Mouse (Mus musculus) forebrain, embryonic 14.5 days (tissue): ENCODE results near the gene Tubgcp3. TPM values are rescaled to one million over a fixed set of nuclear protein-coding genes. Genes with fewer than 3 reads are reported as not detected.
A peak's percentile ranks its signal among the peaks of the same experiment; 100 is the strongest.

Experiments used
- ATAC-seq: fragments of 200-750 bp; cut with Nextera tagmentation; 2 replicates; pipeline ENCODE4 v1.8.0; 2017; ENCODE audit warnings: mild to moderate bottlenecking, moderate library complexity
- DNase-seq: peaks from one replicate; pipeline ENCODE4 v3.0.0-alpha.2; 2015; ENCODE audit warnings: low spot score
- H3K27ac ChIP-seq: fragments of 300-500 bp; sonication (generic); 2 replicates; pipeline ENCODE4 v1.5.1; 2014; ENCODE audit warnings: low read depth, mild to moderate bottlenecking, control low read depth, low read length, moderate library complexity
- H3K27me3 ChIP-seq: fragments of 300-500 bp; sonication (generic); replicated peaks from 2 replicates; pipeline ENCODE4 v1.6.1; 2014; ENCODE audit warnings: low read length, control low read depth, mixed read lengths; ENCODE audit not compliant: control insufficient read depth, insufficient read depth
- H3K36me3 ChIP-seq: fragments of 300-500 bp; sonication (generic); 2 replicates; pipeline ENCODE4 v1.6.1; 2014; ENCODE audit warnings: low read length, control low read depth; ENCODE audit not compliant: control insufficient read depth, insufficient read depth
- H3K4me1 ChIP-seq: fragments of 300-500 bp; sonication (generic); 2 replicates; pipeline ENCODE4 v1.6.1; 2014; ENCODE audit warnings: antibody characterized with exemption, low read length, control low read depth; ENCODE audit not compliant: control insufficient read depth, insufficient read depth
- H3K4me2 ChIP-seq: fragments of 300-500 bp; sonication (generic); 2 replicates; pipeline ENCODE4 v1.6.1; 2014; ENCODE audit warnings: mild to moderate bottlenecking, control low read depth, low read length
- H3K4me3 ChIP-seq: fragments of 300-500 bp; sonication (generic); 2 replicates; pipeline ENCODE4 v1.5.1; 2014; ENCODE audit warnings: low read depth, low read length, control low read depth
- H3K9ac ChIP-seq: fragments of 300-500 bp; sonication (generic); 2 replicates; pipeline ENCODE4 v1.6.1; 2014; ENCODE audit warnings: mild to moderate bottlenecking, low read length, control low read depth, moderate library complexity
- H3K9me3 ChIP-seq: fragments of 300-500 bp; sonication (generic); replicated peaks from 2 replicates; pipeline ENCODE4 v1.6.1; 2016; ENCODE audit warnings: low read length, control low read depth, mixed read lengths; ENCODE audit not compliant: control insufficient read depth
- WGBS: fragments of 180-500 bp; shearing (Covaris S2); extraction: QIAGEN DNeasy Blood & Tissue Kit; methylation state at CpG from one replicate; pipeline ENCODE4 v1.1.7; 2014; 5-methylcytosine and 5-hydroxymethylcytosine counted together
- microRNA-seq: library from miRNA; unstranded; fragments of <30 nt; microRNA quantifications from one replicate; pipeline ENCODE4, GENCODE M21; 2016
- polyA plus RNA-seq: library from polyadenylated mRNA; unstranded; fragments of >200 nt; fragmentation: Nextera tagmentation; extraction: Ambion mirVana; gene quantifications from 2 replicates; pipeline ENCODE4 v1.2.1, GENCODE M21; 2014

Gene Tubgcp3
- polyA plus RNA-seq, 1 experiment from 2014 or later, result 47.3 TPM

- peaks cover 4% of the 10 kb centered on the region; the same call in 1 of the 2 replicates for H3K4me1 ChIP-seq
- H3K4me3 ChIP-seq, result no peak overlapping the region
- WGBS, result 17% methylated on average over 6 of the region's 6 CpGs
- no peaks in the 10 kb centered on the region for H3K9me3 ChIP-seq
- DNase-seq (no peak), ATAC-seq (no peak)
- H3K9ac ChIP-seq, result no peak overlapping the region
- H3K27me3 ChIP-seq, result no peaks in the 10 kb centered on the region
- no peak overlapping the region for H3K27ac ChIP-seq
- H3K36me3 ChIP-seq, result no peaks in the 10 kb centered on the region
- no peak overlapping the region for H3K4me2 ChIP-seq
These were observed 95.3 kb downstream of the Tubgcp3 start for GRCm38 (mm10) chr8:12576739-12577138.

GRCm38 (mm10) chr8:12576003-12576402 is 96.0 kb downstream of the Tubgcp3 start:
- Histone ChIP-seq H3K36me3 (no peaks in the 10 kb centered on the region), H3K9ac (no peak overlapping the region), H3K27ac (no peak overlapping the region), H3K9me3 (no peaks in the 10 kb centered on the region), H3K4me3 (no peak overlapping the region), H3K27me3 (no peaks in the 10 kb centered on the region), H3K4me1 (peaks cover 4% of the 10 kb centered on the region; the same call in 1 of the 2 replicates), H3K4me2 (no peak overlapping the region)
- ATAC-seq, result no peak
- 58% methylated on average over 5 of the region's 5 CpGs for WGBS
- DNase-seq, result no peak

- ATAC-seq, result no peak
- H3K36me3 ChIP-seq, result no peaks in the 10 kb centered on the region
These were observed 99.1 kb downstream of the Tubgcp3 start, which contains the start of gene Spaca7 for GRCm38 (mm10) chr8:12572814-12573534. Gene Spaca7, plus strand, starts transcription at chr8:12573029.

GRCm38 (mm10) chr8:12566509-12566908 is 105.5 kb downstream of the Tubgcp3 start:
- Histone ChIP-seq H3K27ac (no peak overlapping the region), H3K9me3 (no peaks in the 10 kb centered on the region), H3K36me3 (no peaks in the 10 kb centered on the region), H3K4me2 (no peak overlapping the region), H3K4me3 (no peak overlapping the region), H3K4me1 (0 out of 2 replicates have a peak, but pooled peaks cover 2% of the 10 kb centered on the region), H3K9ac (no peak overlapping the region), H3K27me3 (peaks cover 4% of the 10 kb centered on the region; the same call in 1 of the 2 replicates)
- ATAC-seq (no peak), DNase-seq (no peak)
- WGBS, result 51% methylated on average over 7 of the region's 7 CpGs

More at GRCm38 (mm10) chr8:12572814-12573534, 99.1 kb downstream of the Tubgcp3 start, which contains the start of gene Spaca7:
- Histone ChIP-seq H3K4me3 (no peak within 1 kb of the TSS), H3K27me3 (no peaks in the 10 kb centered on the region), H3K4me1 (no peaks in the 10 kb centered on the region), H3K27ac (no peak within 1 kb of the TSS), H3K9me3 (no peaks in the 10 kb centered on the region), H3K4me2 (no peak within 1 kb of the TSS), H3K9ac (no peak within 1 kb of the TSS)
- DNase-seq, result no peak
- 80% methylated on average over 14 of the region's 14 CpGs for WGBS

GRCm38 (mm10) chr8:12565488-12565887 is 106.6 kb downstream of the Tubgcp3 start:
- H3K27ac ChIP-seq, result no peak overlapping the region
- H3K27me3 ChIP-seq, result peaks cover 4% of the 10 kb centered on the region; the same call in 1 of the 2 replicates
- no peak overlapping the region for H3K4me2 ChIP-seq
- peak; percentile 46 for DNase-seq
- WGBS, result 11% methylated on average over 10 of the region's 10 CpGs
- peak; percentile 45 for ATAC-seq
- no peaks in the 10 kb centered on the region for H3K36me3 ChIP-seq
- H3K9me3 ChIP-seq, result no peaks in the 10 kb centered on the region
- H3K4me1 ChIP-seq, result 0 out of 2 replicates have a peak, but pooled peaks cover 2% of the 10 kb centered on the region
- no peak overlapping the region for H3K4me3 ChIP-seq
- H3K9ac ChIP-seq, result no peak overlapping the region

GRCm38 (mm10) chr8:12564307-12564706 is 107.7 kb downstream of the Tubgcp3 start:
- H3K4me3 ChIP-seq, result no peak overlapping the region
- no peak overlapping the region for H3K27ac ChIP-seq
- peak; percentile 66 for ATAC-seq
- H3K27me3 ChIP-seq, result peaks cover 4% of the 10 kb centered on the region; the same call in 1 of the 2 replicates
- no peaks in the 10 kb centered on the region for H3K9me3 ChIP-seq
- no peak overlapping the region for H3K4me2 ChIP-seq
- DNase-seq, result peak; percentile 88
- H3K36me3 ChIP-seq, result no peaks in the 10 kb centered on the region
- no peak overlapping the region for H3K9ac ChIP-seq
- 0 out of 2 replicates have a peak, but pooled peaks cover 2% of the 10 kb centered on the region for H3K4me1 ChIP-seq
- WGBS, result 3% methylated on average over 4 of the region's 4 CpGs

Small RNA genes within 50 kb of the gene (microRNA-seq; reads per million reads assigned to microRNA genes)
- not detected for gene Gm26483

Other genes with a start within 250 kb of the Tubgcp3 start
- gene Spaca7, start 99.2 kb downstream of the Tubgcp3 start, polyA plus RNA-seq, result not detected in 2 replicates
- 9.1 and 10.8 TPM in 2 replicates for gene Atp11a, start 84.8 kb upstream of the Tubgcp3 start, polyA plus RNA-seq
- 85.2 and 130 TPM in 2 replicates for gene Mcf2l, start 201.6 kb upstream of the Tubgcp3 start, polyA plus RNA-seq